Mouse (Mus musculus) ES-E14 (cell line): ENCODE data around the gene Nfx1.

Source experiments
- HCFC1 ChIP-seq: IDR thresholded peaks from 2 replicates; pipeline ENCODE4 v1.6.1; 2012; ENCODE audit warnings: low read length, inconsistent platforms, borderline replicate concordance; ENCODE audit not compliant: insufficient read depth
- MAFK ChIP-seq: IDR thresholded peaks from 2 replicates; pipeline ENCODE4 v1.6.1; 2014; ENCODE audit warnings: mild to moderate bottlenecking, low read depth, low read length, inconsistent platforms; ENCODE audit not compliant: insufficient read depth
- ZNF384 ChIP-seq: IDR thresholded peaks from 2 replicates; pipeline ENCODE4 v1.6.1; 2012; ENCODE audit warnings: low read depth, low read length, inconsistent platforms

GRCm38 (mm10) chr4:41040983-41041382 is 70.3 kb downstream of the Nfx1 start:
- TF ChIP-seq MAFK: no peak
- no peak for TF ChIP-seq HCFC1
- TF ChIP-seq ZNF384: no peak
